In genomic region chr7:102302471-102302870, GRCm38 (mm10) we compare ENCODE assay signal across 27 mouse cellular contexts. TPM values are rescaled to one million over a fixed set of nuclear protein-coding genes. Genes with fewer than 3 reads are reported as not detected.
DNase-seq lines count a peak whose midpoint lies in the region; ATAC-seq and TF ChIP-seq lines count a peak whose summit lies in the region.
"Had no signal": no experiment of that assay in that cellular context is flagged by ENCODE, and none has a peak within 500 bp of the region (broad histone marks: within the 10 kb centered on the region; RNA-seq: fewer than 3 reads in every experiment).

No protein-coding gene starts in this region.

- H3K36me3 ChIP-seq in limb, embryonic 10.5 days, result no peaks in the 10 kb centered on the region
- H3K36me3 ChIP-seq: embryonic facial prominence, embryonic 13.5 days; embryonic facial prominence, embryonic 15.5 days; forebrain, embryonic 10.5 days; forebrain, embryonic 12.5 days had no signal

- no peak overlapping the region for H3K4me3 ChIP-seq in gastrocnemius, adult 2 months
- H3K4me3 ChIP-seq in limb, embryonic 10.5 days, result no peak overlapping the region
- H3K4me3 ChIP-seq: embryonic facial prominence, embryonic 13.5 days; embryonic facial prominence, embryonic 15.5 days; erythroblast, embryonic 14.5 days; forebrain, embryonic 10.5 days; forebrain, embryonic 12.5 days had no signal

- TF ChIP-seq CTCF in gastrocnemius, adult 2 months (IDR thresholded peaks at IDR 0.05), result no peak

- intact Hi-C loops in gastrocnemius, adult 2 months (cut with DNase I), result no loop called here

- no peaks in the 10 kb centered on the region for H3K27me3 ChIP-seq in limb, embryonic 10.5 days (ENCODE audit: low read depth, poor library complexity, severe bottlenecking)
- H3K27me3 ChIP-seq: CH12.LX; embryonic facial prominence, embryonic 13.5 days; embryonic facial prominence, embryonic 15.5 days; forebrain, embryonic 12.5 days; Patski had no signal

- DNase-seq in gastrocnemius, adult 2 months, result no peak
- no peak for DNase-seq in gastrocnemius, postnatal 25 days
- DNase-seq in limb, embryonic 10.5 days (ENCODE audit: low spot score), result no peak
- DNase-seq: adrenal gland, adult 8-10 months; adrenal gland, postnatal 14 days; adrenal gland, postnatal 36 days; B cell, adult 2 months; cerebellum, adult 11 months; cerebellum, adult 8-10 months; cerebellum, adult 9-11 months; cerebellum, postnatal 14 days; cerebellum, postnatal 36 days; embryo, embryonic 11 days had no signal

- H3K27ac ChIP-seq in gastrocnemius, adult 2 months, result peak overlapping the region; percentile 46
- no peak overlapping the region for H3K27ac ChIP-seq in limb, embryonic 10.5 days
- H3K27ac ChIP-seq: embryonic facial prominence, embryonic 13.5 days; embryonic facial prominence, embryonic 15.5 days; forebrain, embryonic 10.5 days; forebrain, embryonic 12.5 days had no signal

- no peaks in the 10 kb centered on the region for H3K4me1 ChIP-seq in limb, embryonic 10.5 days
- H3K4me1 ChIP-seq: embryonic facial prominence, embryonic 13.5 days; embryonic facial prominence, embryonic 15.5 days; forebrain, embryonic 10.5 days; forebrain, embryonic 12.5 days had no signal

- H3K9me3 ChIP-seq in limb, embryonic 10.5 days (replicated peaks), result no peaks in the 10 kb centered on the region
- H3K9me3 ChIP-seq: embryonic facial prominence, embryonic 13.5 days; embryonic facial prominence, embryonic 15.5 days; forebrain, embryonic 10.5 days; forebrain, embryonic 12.5 days; G1E had no signal

- 93% methylated on average over 4 of the region's 4 CpGs for WGBS in limb, embryonic 10.5 days

- peak; percentile 79 for ATAC-seq in megakaryocyte, adult 5-6 weeks (ENCODE audit: poor library complexity, severe bottlenecking)
- no peak for ATAC-seq in megakaryocyte-erythroid progenitor cell, adult 5-6 weeks (replicated peaks; ENCODE audit: low FRiP score, low TSS enrichment, poor library complexity, severe bottlenecking)
- ATAC-seq: activated CD4-positive, CD25-positive, alpha-beta regulatory T cell, adult 4 months; CD4-positive, CD25-positive, alpha-beta regulatory T cell, adult 4 months; forebrain, embryonic 14.5 days; forebrain, embryonic 16.5 days; Patski had no signal

RNA-seq across cellular contexts. Expression of gene Stim1, which starts 34.9 kb away (rescaled TPM):
- 100 to 1,000 TPM; 156 to 196 TPM for total RNA-seq in gastrocnemius, adult 2 months (2021)
- 100 to 1,000 TPM; 169 to 171 TPM for total RNA-seq in gastrocnemius, postnatal 25 days (2021)
- total RNA-seq in megakaryocyte, adult 5-6 weeks (2015), result 28.0 and 28.8 TPM in 2 replicates
- total RNA-seq in megakaryocyte, adult 5-6 weeks (2017), result 35.5 and 59.3 TPM in 2 replicates
- 10.7 and 14.5 TPM in 2 replicates for polyA plus RNA-seq in limb, embryonic 10.5 days (2016; fragmentation: Nextera tagmentation; extraction: Ambion mirVana)
- total RNA-seq in megakaryocyte-erythroid progenitor cell, adult 5-6 weeks (2014; fragmentation: Nextera tagmentation), result 23.4 and 37.7 TPM in 2 replicates
- 18.4 and 19.4 TPM in 2 replicates for total RNA-seq in megakaryocyte-erythroid progenitor cell, adult 5-6 weeks (2017)

RNA-seq across cellular contexts. Expression of gene Rhog, which starts 46.6 kb away (rescaled TPM):
- 10 to 100 TPM; 14.7 to 17.0 TPM for total RNA-seq in gastrocnemius, adult 2 months (2021)
- total RNA-seq in gastrocnemius, postnatal 25 days (2021), result 10 to 100 TPM; 14.6 to 15.5 TPM
- total RNA-seq in megakaryocyte, adult 5-6 weeks (2015), result 359 and 397 TPM in 2 replicates
- total RNA-seq in megakaryocyte, adult 5-6 weeks (2017), result 89.0 and 112 TPM in 2 replicates
- polyA plus RNA-seq in limb, embryonic 10.5 days (2016; fragmentation: Nextera tagmentation; extraction: Ambion mirVana), result 52.5 and 55.4 TPM in 2 replicates
- 145 and 157 TPM in 2 replicates for total RNA-seq in megakaryocyte-erythroid progenitor cell, adult 5-6 weeks (2014; fragmentation: Nextera tagmentation)
- total RNA-seq in megakaryocyte-erythroid progenitor cell, adult 5-6 weeks (2017), result 20.5 and 38.6 TPM in 2 replicates
